Mouse (Mus musculus) spleen, postnatal 36 days (tissue): ENCODE data around the gene Zfp212.
A peak's percentile ranks its signal among the peaks of the same experiment; 100 is the strongest.

Experiments used
- DNase-seq, 2 experiments: peaks; one replicate each; pipeline ENCODE4 v3.0.0; 2022; ENCODE audit warnings: low spot score in 2 of 2, mixed read lengths in 1 of 2

The Zfp212 gene

GRCm38 (mm10) chr6:47920447-47921340, at the start of gene Zfp212:
Gene Zfp212 (plus strand): TSS chr6:47920476.
- peak; percentile 86 to 87 for DNase-seq

GRCm38 (mm10) chr6:47872266-47872665, 48.0 kb upstream of the Zfp212 start:
- DNase-seq: no peak

GRCm38 (mm10) chr6:47877058-47877457, 43.2 kb upstream of the Zfp212 start, which contains the start of gene Zfp282:
Gene Zfp282 (plus strand): TSS chr6:47877204.
- no peak for DNase-seq

GRCm38 (mm10) chr6:47877461-47878132, 42.7 kb upstream of the Zfp212 start:
- DNase-seq: peak; percentile 82 to 85

GRCm38 (mm10) chr6:47878133-47878514, 42.2 kb upstream of the Zfp212 start:
- no peak for DNase-seq

- no peak for DNase-seq
Observed at GRCm38 (mm10) chr6:47878593-47878992, 41.7 kb upstream of the Zfp212 start.

GRCm38 (mm10) chr6:47879049-47879716, 41.1 kb upstream of the Zfp212 start:
- no peak for DNase-seq

- no peak for DNase-seq
Observed at GRCm38 (mm10) chr6:47880166-47880565, 40.1 kb upstream of the Zfp212 start.

- no peak for DNase-seq
Observed at GRCm38 (mm10) chr6:47888812-47889383, 31.4 kb upstream of the Zfp212 start.

GRCm38 (mm10) chr6:47899416-47899815, 20.9 kb upstream of the Zfp212 start:
- no peak for DNase-seq

GRCm38 (mm10) chr6:47903587-47903986, 16.7 kb upstream of the Zfp212 start:
- no peak for DNase-seq

GRCm38 (mm10) chr6:47904361-47904760, 15.9 kb upstream of the Zfp212 start:
- no peak for DNase-seq

- no peak for DNase-seq
Observed at GRCm38 (mm10) chr6:47904917-47905695, 15.2 kb upstream of the Zfp212 start.

GRCm38 (mm10) chr6:47906326-47906725, 13.9 kb upstream of the Zfp212 start:
- DNase-seq: no peak

GRCm38 (mm10) chr6:47909007-47909406, 11.3 kb upstream of the Zfp212 start:
- no peak for DNase-seq

GRCm38 (mm10) chr6:47911650-47912049, 8.6 kb upstream of the Zfp212 start:
- DNase-seq: no peak

- no peak for DNase-seq
Observed at GRCm38 (mm10) chr6:47912991-47913390, 7.3 kb upstream of the Zfp212 start.

- no peak for DNase-seq
Observed at GRCm38 (mm10) chr6:47917051-47917450, 3.2 kb upstream of the Zfp212 start.

- no peak for DNase-seq
Observed at GRCm38 (mm10) chr6:47918768-47919274, 1.5 kb upstream of the Zfp212 start.

GRCm38 (mm10) chr6:47919646-47920446, 430 bp upstream of the Zfp212 start:
- no peak for DNase-seq
